Mouse (Mus musculus) liver, adult 2 months (tissue): ENCODE measurements around the gene Apba2.

Source experiments
- CTCF ChIP-seq: fragments of 200-500 bp; IDR thresholded peaks from 2 replicates; pipeline ENCODE4 v1.5.1; 2011; ENCODE audit warnings: low read depth, low read length, control low read depth
- POLR2A ChIP-seq: fragments of 200-500 bp; IDR thresholded peaks from 2 replicates; pipeline ENCODE4 v1.6.1; 2011; ENCODE audit warnings: low read length, control low read depth; ENCODE audit not compliant: insufficient read depth; ENCODE audit errors: extremely low read depth

- TF ChIP-seq CTCF, result no peak
- TF ChIP-seq POLR2A, result no peak
Measured at GRCm38 (mm10) chr7:64595256-64595655, 93.8 kb downstream of the Apba2 start.
